Mouse (Mus musculus) intestine, embryonic 16.5 days (tissue): ENCODE results near the gene Sppl2b. TPM values are rescaled to one million over a fixed set of nuclear protein-coding genes. Genes with fewer than 3 reads are reported as not detected.

Source experiments
- ATAC-seq: fragments of 200-750 bp; cut with Nextera tagmentation; 2 replicates; pipeline ENCODE4 v1.8.0; 2017; ENCODE audit warnings: moderate TSS enrichment, moderate library complexity
- H3K27ac ChIP-seq: fragments of 300-500 bp; sonication (generic); 2 replicates; pipeline ENCODE4 v1.5.1; 2014; ENCODE audit warnings: mild to moderate bottlenecking, low read length
- H3K27me3 ChIP-seq: fragments of 300-500 bp; sonication (generic); replicated peaks from 2 replicates; pipeline ENCODE4 v1.6.1; 2014; ENCODE audit warnings: low read length, control low read depth, mixed read lengths; ENCODE audit not compliant: control insufficient read depth, insufficient read depth
- H3K36me3 ChIP-seq: fragments of 300-500 bp; sonication (generic); 2 replicates; pipeline ENCODE4 v1.6.1; 2014; ENCODE audit warnings: low read length, control low read depth; ENCODE audit not compliant: control insufficient read depth, insufficient read depth
- H3K4me1 ChIP-seq: fragments of 300-500 bp; sonication (generic); 2 replicates; pipeline ENCODE4 v1.6.1; 2014; ENCODE audit warnings: low read length, control low read depth, mixed read lengths; ENCODE audit not compliant: control insufficient read depth, insufficient read depth
- H3K4me2 ChIP-seq: fragments of 300-500 bp; sonication (generic); 2 replicates; pipeline ENCODE4 v1.6.1; 2014; ENCODE audit warnings: low read depth, low read length, control low read depth
- H3K4me3 ChIP-seq: fragments of 300-500 bp; sonication (generic); 2 replicates; pipeline ENCODE4 v1.5.1; 2014; ENCODE audit warnings: mild to moderate bottlenecking, low read length
- H3K9ac ChIP-seq: fragments of 300-500 bp; sonication (generic); 2 replicates; pipeline ENCODE4 v1.6.1; 2014; ENCODE audit warnings: low read depth, low read length
- H3K9me3 ChIP-seq: fragments of 300-500 bp; sonication (generic); 2 replicates; pipeline ENCODE4 v1.6.1; 2016; ENCODE audit warnings: low read length, control low read depth; ENCODE audit not compliant: control insufficient read depth
- WGBS: fragments of 180-500 bp; shearing (Covaris S2); extraction: QIAGEN DNeasy Blood & Tissue Kit; methylation state at CpG from one replicate; pipeline ENCODE4 v1.1.7; 2014; 5-methylcytosine and 5-hydroxymethylcytosine counted together
- polyA plus RNA-seq: library from polyadenylated mRNA; unstranded; fragments of >200 nt; fragmentation: Nextera tagmentation; extraction: Ambion mirVana; gene quantifications from 2 replicates; pipeline ENCODE4 v1.2.1, GENCODE M21; 2015

The Sppl2b gene
- 36.2 and 36.6 TPM in 2 replicates for polyA plus RNA-seq

GRCm38 (mm10) chr10:80854913-80855748 is at the start of gene Sppl2b, which contains the start of gene Lsm7:
Sppl2b (plus strand) TSS chr10:80855275.
Lsm7 (minus strand) TSS chr10:80855209.
- peak within 1 kb of the TSS; percentile 96 for H3K4me3 ChIP-seq
- peak within 1 kb of the TSS; percentile 31; the same call in 1 of the 2 replicates for H3K27ac ChIP-seq
- H3K4me2 ChIP-seq, result peak within 1 kb of the TSS; percentile 94
- WGBS, result under 1% methylated on average over 81 of the region's 81 CpGs
- H3K9ac ChIP-seq, result peak within 1 kb of the TSS; percentile 90
- no peaks in the 10 kb centered on the region for H3K27me3 ChIP-seq
- H3K9me3 ChIP-seq, result no peaks in the 10 kb centered on the region
- H3K4me1 ChIP-seq, result peaks cover 25% of the 10 kb centered on the region
- H3K36me3 ChIP-seq, result peaks cover 11% of the 10 kb centered on the region
- ATAC-seq, result peak; percentile 79

DNA sequence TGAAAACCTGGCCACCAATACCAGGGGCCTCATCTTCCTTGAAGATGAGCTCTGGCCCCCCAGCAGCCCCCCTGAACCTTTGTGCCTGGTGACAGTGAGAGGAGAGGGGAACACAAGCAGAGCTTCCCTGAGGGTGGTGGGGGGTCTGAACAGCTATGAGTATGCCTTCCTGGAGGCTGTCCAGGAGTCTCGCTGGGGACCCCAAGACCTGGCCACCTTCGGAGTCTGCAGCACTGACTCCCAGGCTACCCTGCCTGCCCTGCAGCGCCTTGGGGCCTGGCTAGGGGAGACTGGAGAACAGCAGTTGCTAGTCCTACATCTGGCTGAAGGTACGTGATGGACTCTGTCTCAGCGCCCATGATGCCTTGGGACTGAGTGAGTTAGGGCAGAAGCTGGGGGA is 49.8 kb upstream of the Sppl2b start:
- Histone ChIP-seq H3K9me3 (no peaks in the 10 kb centered on the region), H3K4me3 (no peak overlapping the region), H3K4me1 (peaks cover 30% of the 10 kb centered on the region), H3K27ac (no peak overlapping the region), H3K4me2 (no peak overlapping the region), H3K9ac (no peak overlapping the region), H3K36me3 (peaks cover 24% of the 10 kb centered on the region), H3K27me3 (0 out of 2 replicates have a peak, but pooled peaks cover 4% of the 10 kb centered on the region)
- ATAC-seq, result no peak
- 70% methylated on average over 5 of the region's 5 CpGs for WGBS

DNA sequence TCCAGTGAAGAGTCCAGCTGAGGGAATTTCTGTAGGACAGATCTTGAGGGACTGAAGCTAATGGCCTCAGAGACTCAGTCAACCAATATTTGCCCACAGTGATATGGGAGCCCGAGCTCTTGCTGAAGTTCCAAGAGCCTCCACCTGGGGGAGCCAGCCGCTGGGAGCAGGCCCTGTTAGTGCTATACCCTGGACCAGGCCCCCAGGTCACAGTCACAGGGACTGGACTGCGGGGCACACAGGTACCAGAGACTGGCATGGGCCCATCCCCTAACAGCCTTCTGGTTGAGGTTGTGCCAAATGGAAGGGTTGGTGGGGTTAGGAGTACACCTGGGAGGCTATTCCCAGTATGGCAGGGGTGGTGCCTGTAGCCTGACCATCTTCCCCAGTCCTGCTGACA is 49.1 kb upstream of the Sppl2b start:
- Histone ChIP-seq H3K9ac (no peak overlapping the region), H3K4me2 (no peak overlapping the region), H3K4me1 (peaks cover 31% of the 10 kb centered on the region), H3K27ac (no peak overlapping the region), H3K36me3 (peaks cover 24% of the 10 kb centered on the region), H3K9me3 (no peaks in the 10 kb centered on the region), H3K4me3 (no peak overlapping the region), H3K27me3 (0 out of 2 replicates have a peak, but pooled peaks cover 4% of the 10 kb centered on the region)
- WGBS, result 11% methylated on average over 3 of the region's 3 CpGs
- ATAC-seq, result peak; percentile 48

- Histone ChIP-seq H3K36me3 (peaks cover 24% of the 10 kb centered on the region), H3K4me3 (peak overlapping the region; percentile 55), H3K4me2 (peak overlapping the region; percentile 96), H3K27ac (peak overlapping the region; percentile 63), H3K4me1 (peaks cover 31% of the 10 kb centered on the region), H3K9me3 (no peaks in the 10 kb centered on the region), H3K9ac (peak overlapping the region; percentile 79), H3K27me3 (0 out of 2 replicates have a peak, but pooled peaks cover 4% of the 10 kb centered on the region)
- 51% methylated on average over 34 of the region's 34 CpGs for WGBS
- ATAC-seq, result peak; percentile 19; the same call in 1 of the 2 replicates
Measured at GRCm38 (mm10) chr10:80806341-80807056, 48.6 kb upstream of the Sppl2b start.

- peak overlapping the region; percentile 55 for H3K4me3 ChIP-seq
- peaks cover 22% of the 10 kb centered on the region for H3K36me3 ChIP-seq
- peak overlapping the region; percentile 63 for H3K27ac ChIP-seq
- peak; percentile 62 for ATAC-seq
- no peaks in the 10 kb centered on the region for H3K9me3 ChIP-seq
- peak overlapping the region; percentile 79 for H3K9ac ChIP-seq
- H3K27me3 ChIP-seq, result 0 out of 2 replicates have a peak, but pooled peaks cover 4% of the 10 kb centered on the region
- H3K4me2 ChIP-seq, result peak overlapping the region; percentile 96
- WGBS, result 0% methylated on average over 58 of the region's 58 CpGs
- peaks cover 32% of the 10 kb centered on the region for H3K4me1 ChIP-seq
Measured at GRCm38 (mm10) chr10:80807057-80807627, 47.9 kb upstream of the Sppl2b start.

DNA sequence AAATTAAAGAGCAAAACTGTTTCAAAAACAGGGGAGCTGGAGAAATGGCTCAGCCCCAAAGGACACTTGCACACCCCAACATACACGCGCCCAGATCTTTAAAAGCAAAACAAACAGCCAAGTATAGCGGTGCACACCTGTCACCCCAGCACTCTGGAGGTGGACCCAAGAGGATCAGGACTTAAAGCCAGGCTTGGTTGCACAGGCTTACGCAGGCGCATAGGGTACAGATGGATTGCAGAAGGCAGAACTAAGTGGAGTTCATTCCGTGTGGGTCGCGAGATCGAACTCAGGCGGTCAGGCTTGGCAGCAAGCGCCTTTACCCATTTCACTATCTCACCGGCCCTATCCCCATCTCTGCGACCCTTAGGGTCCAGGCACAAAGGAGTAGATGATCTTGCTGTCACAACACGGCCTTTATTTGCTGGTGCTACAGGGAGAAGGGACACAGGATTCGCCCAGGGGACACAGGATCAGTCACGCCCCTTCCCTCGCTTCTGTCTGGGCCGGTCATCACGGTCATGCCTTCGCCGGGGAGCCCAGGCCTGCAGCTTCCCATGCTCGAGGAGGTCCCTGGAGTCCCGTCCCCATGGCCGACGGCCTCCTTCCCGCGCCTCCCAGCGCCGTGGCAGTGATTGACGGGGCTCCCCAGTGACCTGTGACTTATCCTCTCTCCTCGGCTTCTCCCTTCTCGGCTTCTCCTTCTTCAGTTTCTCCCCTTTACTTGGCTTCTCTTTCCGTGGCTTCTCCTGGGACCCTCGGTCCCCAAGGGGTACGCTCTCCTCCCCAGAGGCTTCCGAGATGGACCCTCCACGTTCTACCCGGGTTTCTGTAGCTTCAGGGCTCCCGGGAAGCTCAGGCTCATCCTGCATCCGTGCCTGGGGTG is 46.7 kb upstream of the Sppl2b start:
- H3K9me3 ChIP-seq, result no peaks in the 10 kb centered on the region

GRCm38 (mm10) chr10:80808985-80809632 is 46.0 kb upstream of the Sppl2b start:
- peaks cover 37% of the 10 kb centered on the region for H3K4me1 ChIP-seq
- no peaks in the 10 kb centered on the region for H3K9me3 ChIP-seq
- 12% methylated on average over 18 of the region's 18 CpGs for WGBS
- H3K4me3 ChIP-seq, result peak overlapping the region; percentile 4; the same call in 1 of the 2 replicates
- H3K27me3 ChIP-seq, result 0 out of 2 replicates have a peak, but pooled peaks cover 4% of the 10 kb centered on the region
- no peak for ATAC-seq
- no peak overlapping the region for H3K27ac ChIP-seq
- H3K4me2 ChIP-seq, result peak overlapping the region; percentile 30; the same call in 1 of the 2 replicates
- peaks cover 11% of the 10 kb centered on the region for H3K36me3 ChIP-seq
- peak overlapping the region; percentile 46 for H3K9ac ChIP-seq

More for the DNA sequence above, 46.7 kb upstream of the Sppl2b start:
- WGBS, result 26% methylated on average over 40 of the region's 40 CpGs
- H3K4me3 ChIP-seq, result peak overlapping the region; percentile 4; the same call in 1 of the 2 replicates
- H3K9ac ChIP-seq, result peak overlapping the region; percentile 46
- peak overlapping the region; percentile 30; the same call in 1 of the 2 replicates for H3K4me2 ChIP-seq
- 0 out of 2 replicates have a peak, but pooled peaks cover 4% of the 10 kb centered on the region for H3K27me3 ChIP-seq
- peaks cover 15% of the 10 kb centered on the region for H3K36me3 ChIP-seq
- no peak for ATAC-seq
- no peak overlapping the region for H3K27ac ChIP-seq
- peaks cover 37% of the 10 kb centered on the region for H3K4me1 ChIP-seq

GRCm38 (mm10) chr10:80810084-80810483 is 45.0 kb upstream of the Sppl2b start:
- no peak overlapping the region; the same call in 1 of the 2 replicates for H3K4me2 ChIP-seq
- no peaks in the 10 kb centered on the region for H3K9me3 ChIP-seq
- no peak overlapping the region for H3K4me3 ChIP-seq
- H3K27me3 ChIP-seq, result 0 out of 2 replicates have a peak, but pooled peaks cover 4% of the 10 kb centered on the region
- ATAC-seq, result no peak
- 5% methylated on average over 20 of the region's 20 CpGs for WGBS
- no peak overlapping the region for H3K27ac ChIP-seq
- peaks cover 37% of the 10 kb centered on the region for H3K4me1 ChIP-seq
- H3K9ac ChIP-seq, result 0 out of 2 replicates have a peak overlapping the region, but pooled peaks have one; percentile 10
- peaks cover 3% of the 10 kb centered on the region for H3K36me3 ChIP-seq
